Mouse (Mus musculus) intestine, embryonic 16.5 days (tissue): ENCODE data around the gene Trem2. TPM values are rescaled to one million over a fixed set of nuclear protein-coding genes. Genes with fewer than 3 reads are reported as not detected.

Experiments used
- ATAC-seq: fragments of 200-750 bp; cut with Nextera tagmentation; 2 replicates; pipeline ENCODE4 v1.8.0; 2017; ENCODE audit warnings: moderate TSS enrichment, moderate library complexity
- H3K27ac ChIP-seq: fragments of 300-500 bp; sonication (generic); 2 replicates; pipeline ENCODE4 v1.5.1; 2014; ENCODE audit warnings: mild to moderate bottlenecking, low read length
- H3K27me3 ChIP-seq: fragments of 300-500 bp; sonication (generic); replicated peaks from 2 replicates; pipeline ENCODE4 v1.6.1; 2014; ENCODE audit warnings: low read length, control low read depth, mixed read lengths; ENCODE audit not compliant: control insufficient read depth, insufficient read depth
- H3K36me3 ChIP-seq: fragments of 300-500 bp; sonication (generic); 2 replicates; pipeline ENCODE4 v1.6.1; 2014; ENCODE audit warnings: low read length, control low read depth; ENCODE audit not compliant: control insufficient read depth, insufficient read depth
- H3K4me1 ChIP-seq: fragments of 300-500 bp; sonication (generic); 2 replicates; pipeline ENCODE4 v1.6.1; 2014; ENCODE audit warnings: low read length, control low read depth, mixed read lengths; ENCODE audit not compliant: control insufficient read depth, insufficient read depth
- H3K4me2 ChIP-seq: fragments of 300-500 bp; sonication (generic); 2 replicates; pipeline ENCODE4 v1.6.1; 2014; ENCODE audit warnings: low read depth, low read length, control low read depth
- H3K4me3 ChIP-seq: fragments of 300-500 bp; sonication (generic); 2 replicates; pipeline ENCODE4 v1.5.1; 2014; ENCODE audit warnings: mild to moderate bottlenecking, low read length
- H3K9ac ChIP-seq: fragments of 300-500 bp; sonication (generic); 2 replicates; pipeline ENCODE4 v1.6.1; 2014; ENCODE audit warnings: low read depth, low read length
- H3K9me3 ChIP-seq: fragments of 300-500 bp; sonication (generic); 2 replicates; pipeline ENCODE4 v1.6.1; 2016; ENCODE audit warnings: low read length, control low read depth; ENCODE audit not compliant: control insufficient read depth
- WGBS: fragments of 180-500 bp; shearing (Covaris S2); extraction: QIAGEN DNeasy Blood & Tissue Kit; methylation state at CpG from one replicate; pipeline ENCODE4 v1.1.7; 2014; 5-methylcytosine and 5-hydroxymethylcytosine counted together
- polyA plus RNA-seq: library from polyadenylated mRNA; unstranded; fragments of >200 nt; fragmentation: Nextera tagmentation; extraction: Ambion mirVana; gene quantifications from 2 replicates; pipeline ENCODE4 v1.2.1, GENCODE M21; 2015

The Trem2 gene
- polyA plus RNA-seq, 1 experiment from 2014 or later, result 4.4 TPM

DNA sequence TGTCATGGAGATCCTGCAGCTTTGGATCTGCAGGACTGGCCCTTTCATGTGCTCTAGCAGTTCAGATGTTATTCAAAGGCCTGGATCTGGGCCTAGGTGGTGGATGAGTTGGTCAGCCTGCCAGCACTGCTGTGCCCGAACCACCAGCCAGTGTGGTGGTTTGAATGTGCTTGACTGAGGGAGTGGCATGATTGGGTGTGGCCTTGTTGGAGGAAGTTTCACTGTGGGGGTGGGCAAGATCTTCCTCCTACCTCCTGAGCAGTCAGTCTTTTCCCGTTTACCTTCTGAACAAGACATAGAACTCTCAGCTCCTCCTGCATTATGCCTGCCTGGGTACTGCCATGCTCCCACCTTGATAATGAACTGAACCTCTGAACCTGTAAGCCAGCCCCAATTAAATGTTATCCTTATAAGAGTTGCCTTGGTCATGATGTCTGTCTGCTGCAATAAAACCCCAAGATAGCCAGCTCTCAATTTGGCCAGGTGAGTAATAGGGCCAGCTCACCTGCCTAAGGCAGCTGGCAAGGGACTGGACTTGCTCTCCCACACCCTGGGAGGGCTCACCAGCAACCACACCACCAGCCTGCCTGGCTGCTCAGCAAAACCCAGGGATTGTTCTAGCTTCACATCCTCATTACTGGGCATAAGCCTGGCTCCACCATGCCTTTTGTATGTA, 39.7 kb downstream of the Trem2 start:
- peaks cover 28% of the 10 kb centered on the region for H3K36me3 ChIP-seq
- 61% methylated on average over 2 of the region's 2 CpGs for WGBS
- H3K9me3 ChIP-seq, result no peaks in the 10 kb centered on the region
- no peaks in the 10 kb centered on the region for H3K27me3 ChIP-seq
- H3K9ac ChIP-seq, result no peak overlapping the region
- no peak for ATAC-seq
- H3K4me2 ChIP-seq, result no peak overlapping the region
- H3K4me1 ChIP-seq, result no peaks in the 10 kb centered on the region
- no peak overlapping the region for H3K4me3 ChIP-seq
- H3K27ac ChIP-seq, result no peak overlapping the region; the same call in 1 of the 2 replicates

GRCm38 (mm10) chr17:48388666-48389065, 42.5 kb downstream of the Trem2 start:
- no peaks in the 10 kb centered on the region for H3K27me3 ChIP-seq
- no peaks in the 10 kb centered on the region for H3K4me1 ChIP-seq
- 94% methylated on average over 2 of the region's 2 CpGs for WGBS
- H3K36me3 ChIP-seq, result peaks cover 48% of the 10 kb centered on the region
- no peaks in the 10 kb centered on the region for H3K9me3 ChIP-seq
- no peak overlapping the region for H3K27ac ChIP-seq
- no peak for ATAC-seq
- H3K4me3 ChIP-seq, result no peak overlapping the region
- H3K9ac ChIP-seq, result no peak overlapping the region
- H3K4me2 ChIP-seq, result no peak overlapping the region

GRCm38 (mm10) chr17:48389442-48389841, 43.2 kb downstream of the Trem2 start:
- no peak overlapping the region for H3K4me2 ChIP-seq
- no peaks in the 10 kb centered on the region for H3K27me3 ChIP-seq
- WGBS, result 88% methylated on average over 5 of the region's 5 CpGs
- no peak overlapping the region for H3K9ac ChIP-seq
- no peaks in the 10 kb centered on the region for H3K9me3 ChIP-seq
- no peak for ATAC-seq
- no peak overlapping the region for H3K4me3 ChIP-seq
- H3K4me1 ChIP-seq, result no peaks in the 10 kb centered on the region
- no peak overlapping the region for H3K27ac ChIP-seq
- H3K36me3 ChIP-seq, result peaks cover 52% of the 10 kb centered on the region

DNA sequence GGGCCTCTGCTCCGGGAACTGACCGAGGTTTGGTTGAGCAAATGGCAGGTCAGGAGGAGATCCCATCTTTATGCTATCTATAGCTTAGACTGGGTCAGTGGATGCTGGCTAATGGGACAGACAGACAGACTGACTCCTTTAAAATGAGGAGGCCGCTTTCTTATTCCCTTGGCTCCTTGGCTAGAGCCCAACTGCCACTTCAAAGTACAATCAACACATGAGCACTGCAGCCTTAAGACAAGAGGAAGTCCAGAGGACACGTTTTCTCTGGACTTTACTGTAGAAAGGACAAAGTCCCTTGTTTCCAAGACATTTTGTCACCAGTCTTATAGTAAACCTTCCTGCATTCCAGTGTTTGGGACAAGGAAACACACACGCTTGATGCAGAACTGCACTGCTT, 45.2 kb downstream of the Trem2 start:
- Histone ChIP-seq H3K36me3 (peaks cover 50% of the 10 kb centered on the region), H3K9me3 (no peaks in the 10 kb centered on the region), H3K27ac (peak overlapping the region; percentile 56), H3K27me3 (no peaks in the 10 kb centered on the region), H3K4me3 (no peak overlapping the region), H3K4me1 (no peaks in the 10 kb centered on the region), H3K4me2 (no peak overlapping the region), H3K9ac (no peak overlapping the region)
- WGBS, result 85% methylated on average over 5 of the region's 5 CpGs
- ATAC-seq, result peak; percentile 69

GRCm38 (mm10) chr17:48392616-48393015, 46.4 kb downstream of the Trem2 start:
- ATAC-seq, result no peak
- Histone ChIP-seq H3K9me3 (no peaks in the 10 kb centered on the region), H3K27ac (no peak overlapping the region), H3K36me3 (peaks cover 41% of the 10 kb centered on the region), H3K4me2 (no peak overlapping the region), H3K27me3 (no peaks in the 10 kb centered on the region), H3K4me1 (no peaks in the 10 kb centered on the region), H3K4me3 (no peak overlapping the region), H3K9ac (no peak overlapping the region)
- WGBS, result 95% methylated on average over 3 of the region's 3 CpGs

DNA sequence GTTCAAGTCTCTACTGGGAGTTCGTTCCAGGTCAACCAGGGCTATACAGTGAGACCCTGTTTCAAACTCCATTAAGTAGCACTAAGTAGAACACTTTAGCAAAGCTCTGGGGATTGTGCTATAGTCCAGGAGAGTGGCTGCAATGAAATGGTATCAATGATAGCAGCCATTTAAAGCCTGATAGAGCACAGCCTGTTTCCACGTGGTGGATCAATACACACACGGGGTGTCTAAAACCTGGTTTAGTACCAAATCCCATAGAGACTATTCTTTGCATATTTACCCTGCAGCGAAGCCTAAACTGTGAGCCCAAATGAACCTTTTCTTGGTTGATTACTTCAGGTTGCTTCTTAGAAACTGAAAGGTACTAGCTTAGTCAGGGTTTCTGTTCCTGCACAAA, 55.5 kb downstream of the Trem2 start:
- H3K4me1 ChIP-seq, result no peaks in the 10 kb centered on the region; the same call in 1 of the 2 replicates
- H3K9ac ChIP-seq, result no peak overlapping the region
- 80% methylated on average over 4 of the region's 4 CpGs for WGBS
- no peak for ATAC-seq
- H3K9me3 ChIP-seq, result no peaks in the 10 kb centered on the region
- no peaks in the 10 kb centered on the region; the same call in 1 of the 2 replicates for H3K36me3 ChIP-seq
- no peak overlapping the region for H3K27ac ChIP-seq
- no peak overlapping the region for H3K4me3 ChIP-seq
- no peaks in the 10 kb centered on the region for H3K27me3 ChIP-seq
- no peak overlapping the region for H3K4me2 ChIP-seq

GRCm38 (mm10) chr17:48402751-48403150, 56.5 kb downstream of the Trem2 start:
- no peak overlapping the region for H3K4me2 ChIP-seq
- H3K4me3 ChIP-seq, result no peak overlapping the region
- 82% methylated on average over 3 of the region's 3 CpGs for WGBS
- peaks cover 9% of the 10 kb centered on the region for H3K4me1 ChIP-seq
- no peak overlapping the region for H3K9ac ChIP-seq
- no peaks in the 10 kb centered on the region for H3K27me3 ChIP-seq
- H3K36me3 ChIP-seq, result no peaks in the 10 kb centered on the region; the same call in 1 of the 2 replicates
- no peak for ATAC-seq
- no peak overlapping the region for H3K27ac ChIP-seq
- H3K9me3 ChIP-seq, result no peaks in the 10 kb centered on the region

Other genes starting within 250 kb of the Trem2 start
- gene 9830107B12Rik, start 200.1 kb upstream of the Trem2 start, polyA plus RNA-seq, result not detected in 2 replicates
- 0.20 and 0.33 TPM in 2 replicates for gene A530064D06Rik, start 179.1 kb upstream of the Trem2 start, polyA plus RNA-seq
- gene Trem1, start 113.6 kb upstream of the Trem2 start, polyA plus RNA-seq, result 0.56 and 0.72 TPM in 2 replicates
- gene Trem3, start 98.6 kb upstream of the Trem2 start, polyA plus RNA-seq, result 0.37 and 0.57 TPM in 2 replicates
- 4.0 and 5.8 TPM in 2 replicates for gene Treml4, start 82.1 kb upstream of the Trem2 start, polyA plus RNA-seq
- gene Treml2, start 46.9 kb upstream of the Trem2 start, polyA plus RNA-seq, result 0.27 and 0.37 TPM in 2 replicates
- gene B430306N03Rik, start 30.3 kb upstream of the Trem2 start, polyA plus RNA-seq, result 0.44 and 0.59 TPM in 2 replicates
- 0.44 and 0.98 TPM in 2 replicates for gene Treml1, start 13.5 kb downstream of the Trem2 start, polyA plus RNA-seq
- gene Nfya, start 63.5 kb downstream of the Trem2 start, polyA plus RNA-seq, result 9.3 and 10.8 TPM in 2 replicates
- gene Oard1, start 63.6 kb downstream of the Trem2 start, polyA plus RNA-seq, result 62.7 and 70.6 TPM in 2 replicates
- gene Apobec2, start 86.5 kb downstream of the Trem2 start, polyA plus RNA-seq, result 4.6 and 5.4 TPM in 2 replicates
- 4.5 and 4.7 TPM in 2 replicates for gene Tspo2, start 105.1 kb downstream of the Trem2 start, polyA plus RNA-seq
- gene Unc5cl, start 108.5 kb downstream of the Trem2 start, polyA plus RNA-seq, result 47.2 and 49.3 TPM in 2 replicates